Mouse (Mus musculus) stomach, postnatal 0 days (tissue): Measurements from ENCODE around the gene Alg10b.

Experiments used
- CTCF ChIP-seq: IDR thresholded peaks from 2 replicates; pipeline ENCODE4 v1.5.1; 2016; ENCODE audit warnings: antibody characterized with exemption, low read depth, mild to moderate bottlenecking, moderate library complexity
- EP300 ChIP-seq: optimal IDR thresholded peaks from 2 replicates; pipeline ENCODE3; 2016; ENCODE audit warnings: antibody characterized with exemption

DNA sequence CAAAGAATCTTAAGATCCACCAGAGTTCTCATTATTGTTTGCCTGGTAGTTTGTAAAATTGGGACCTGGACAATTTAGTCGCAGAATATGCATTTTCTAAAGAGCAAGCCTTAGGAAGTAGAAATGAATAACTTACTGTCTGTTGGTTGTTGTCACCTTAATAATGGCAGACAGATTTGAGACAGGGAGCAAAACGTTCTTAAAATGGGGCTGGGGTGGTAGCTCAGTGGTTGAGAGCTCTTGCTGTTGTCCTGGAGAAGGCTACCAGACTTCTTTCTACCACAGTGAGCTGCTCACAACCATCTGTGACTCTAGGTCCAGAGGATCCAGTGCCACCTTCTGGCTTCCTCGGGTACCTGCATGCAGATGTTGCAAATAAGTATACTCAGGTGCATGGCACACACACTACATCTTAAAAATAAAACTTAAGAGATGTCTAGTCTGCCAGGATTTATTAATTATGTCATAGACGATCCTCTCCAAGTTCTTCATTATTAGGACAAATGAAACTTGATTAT lies 1.0 kb downstream of the Alg10b start:
- TF ChIP-seq EP300 (no peak), CTCF (peak; percentile 67)
